Mouse (Mus musculus): ENCODE results near the gene Exoc4. TPM values are rescaled to one million over a fixed set of nuclear protein-coding genes. Genes with fewer than 3 reads are reported as not detected.

Gene Exoc4
- total RNA-seq, 2 experiments from 2014 or later: 87.6 to 90.9 TPM

- Histone ChIP-seq H3K4me3 (no peak overlapping the region), H3K27ac (0 out of 2 replicates have a peak overlapping the region, but pooled peaks have one; percentile 16)
- TF ChIP-seq CTCF (conservative IDR thresholded peaks at IDR 0.05): no peak
- no peak for DNase-seq (ENCODE audit: low spot score in 2 of 2)
Observed at GRCm38 (mm10) chr6:33884141-33884683, 635.3 kb downstream of the Exoc4 start.

GRCm38 (mm10) chr6:33886941-33887340 is 638.1 kb downstream of the Exoc4 start:
- no peak for TF ChIP-seq CTCF (conservative IDR thresholded peaks at IDR 0.05)
- no peak for DNase-seq (ENCODE audit: low spot score in 2 of 2)
- Histone ChIP-seq H3K27ac (no peak overlapping the region), H3K4me3 (no peak overlapping the region)

GRCm38 (mm10) chr6:33890926-33891325 is 642.0 kb downstream of the Exoc4 start:
- H3K27ac ChIP-seq: no peak overlapping the region
- no peak for TF ChIP-seq CTCF (conservative IDR thresholded peaks at IDR 0.05)
- no peak overlapping the region for H3K4me3 ChIP-seq
- no peak for DNase-seq (ENCODE audit: low spot score in 2 of 2)

- Histone ChIP-seq H3K27ac (no peak overlapping the region), H3K4me3 (no peak overlapping the region)
- DNase-seq (ENCODE audit: low spot score in 2 of 2): no peak
- no peak for TF ChIP-seq CTCF (conservative IDR thresholded peaks at IDR 0.05)
Observed at GRCm38 (mm10) chr6:33892142-33892541, 643.3 kb downstream of the Exoc4 start.

- DNase-seq (ENCODE audit: low spot score in 2 of 2): no peak
- Histone ChIP-seq H3K4me3 (no peak overlapping the region), H3K27ac (no peak overlapping the region)
- no peak for TF ChIP-seq CTCF (conservative IDR thresholded peaks at IDR 0.05)
Observed at GRCm38 (mm10) chr6:33899973-33900372, 651.1 kb downstream of the Exoc4 start.

GRCm38 (mm10) chr6:33900615-33901014 is 651.7 kb downstream of the Exoc4 start:
- H3K27ac ChIP-seq: no peak overlapping the region
- TF ChIP-seq CTCF (conservative IDR thresholded peaks at IDR 0.05): peak; percentile 74
- DNase-seq (ENCODE audit: low spot score in 2 of 2): no peak
- no peak overlapping the region for H3K4me3 ChIP-seq

- TF ChIP-seq CTCF (conservative IDR thresholded peaks at IDR 0.05): no peak
- no peak for DNase-seq (ENCODE audit: low spot score in 2 of 2)
- Histone ChIP-seq H3K27ac (no peak overlapping the region), H3K4me3 (no peak overlapping the region)
Observed at GRCm38 (mm10) chr6:33905099-33905498, 656.2 kb downstream of the Exoc4 start.

- DNase-seq (ENCODE audit: low spot score in 2 of 2): no peak
- no peak overlapping the region for H3K4me3 ChIP-seq
- no peak overlapping the region for H3K27ac ChIP-seq
- no peak for TF ChIP-seq CTCF (conservative IDR thresholded peaks at IDR 0.05)
Observed at GRCm38 (mm10) chr6:33910671-33911070, 661.8 kb downstream of the Exoc4 start.

GRCm38 (mm10) chr6:33913072-33913471 is 664.2 kb downstream of the Exoc4 start:
- no peak for DNase-seq (ENCODE audit: low spot score in 2 of 2)
- no peak for TF ChIP-seq CTCF (conservative IDR thresholded peaks at IDR 0.05)
- no peak overlapping the region for H3K4me3 ChIP-seq
- H3K27ac ChIP-seq: peak overlapping the region; percentile 49

GRCm38 (mm10) chr6:33913486-33913885 is 664.6 kb downstream of the Exoc4 start:
- TF ChIP-seq CTCF (conservative IDR thresholded peaks at IDR 0.05): no peak
- DNase-seq (ENCODE audit: low spot score in 2 of 2): no peak
- Histone ChIP-seq H3K27ac (peak overlapping the region; percentile 49), H3K4me3 (no peak overlapping the region)

GRCm38 (mm10) chr6:33913964-33914363 is 665.1 kb downstream of the Exoc4 start:
- peak overlapping the region; percentile 49 for H3K27ac ChIP-seq
- no peak for TF ChIP-seq CTCF (conservative IDR thresholded peaks at IDR 0.05)

GRCm38 (mm10) chr6:33923571-33923970 is 674.7 kb downstream of the Exoc4 start:
- TF ChIP-seq CTCF (conservative IDR thresholded peaks at IDR 0.05): no peak
- H3K4me3 ChIP-seq: no peak overlapping the region
- DNase-seq (ENCODE audit: low spot score in 2 of 2): no peak
- H3K27ac ChIP-seq: no peak overlapping the region

More at GRCm38 (mm10) chr6:33913964-33914363, 665.1 kb downstream of the Exoc4 start:
- no peak overlapping the region for H3K4me3 ChIP-seq
- no peak for DNase-seq (ENCODE audit: low spot score in 2 of 2)

- TF ChIP-seq CTCF (conservative IDR thresholded peaks at IDR 0.05): no peak
- DNase-seq (ENCODE audit: low spot score in 2 of 2): no peak
- H3K4me3 ChIP-seq: no peak overlapping the region
- H3K27ac ChIP-seq: no peak overlapping the region
Observed at GRCm38 (mm10) chr6:33924888-33925287, 676.0 kb downstream of the Exoc4 start.

- peak; percentile 93 for TF ChIP-seq CTCF (conservative IDR thresholded peaks at IDR 0.05)
- peak overlapping the region; percentile 58 for H3K27ac ChIP-seq
- peak; percentile 76 to 84 for DNase-seq (ENCODE audit: low spot score in 2 of 2)
- H3K4me3 ChIP-seq: peak overlapping the region; percentile 13; the same call in 1 of the 2 replicates
Observed at GRCm38 (mm10) chr6:33929342-33930086, 680.6 kb downstream of the Exoc4 start.
